Mouse (Mus musculus) adrenal gland, adult 18-20 months (tissue): ENCODE data around the gene Gm47985. TPM values are rescaled to one million over a fixed set of nuclear protein-coding genes. Genes with fewer than 3 reads are reported as not detected.
"Not testable (repeated sequence)": the region's sequence is repeated elsewhere in the genome, so short reads cannot be mapped to it uniquely, and the experiment has no call there.

Experiments
- DNase-seq, 2 experiments: peaks; one replicate each; pipeline ENCODE4 v3.0.0; 2021 to 2022; ENCODE audit warnings: low spot score in 2 of 2
- long read RNA-seq, 2 experiments: library from polyadenylated mRNA; stranded (forward); transcript quantifications; one replicate each; pipeline ENCODE4 v2.0.0; 2021
- total RNA-seq, 2 experiments: library from RNA; stranded (reverse); gene quantifications; 1 replicate in 1 of 2; 2 replicates in 1 of 2; pipeline ENCODE4 v1.2.3; 2021

Gene Gm47985
- total RNA-seq: not detected
- long read RNA-seq, experiment 1: 0 reads
- long read RNA-seq, experiment 2: 0 reads

DNA sequence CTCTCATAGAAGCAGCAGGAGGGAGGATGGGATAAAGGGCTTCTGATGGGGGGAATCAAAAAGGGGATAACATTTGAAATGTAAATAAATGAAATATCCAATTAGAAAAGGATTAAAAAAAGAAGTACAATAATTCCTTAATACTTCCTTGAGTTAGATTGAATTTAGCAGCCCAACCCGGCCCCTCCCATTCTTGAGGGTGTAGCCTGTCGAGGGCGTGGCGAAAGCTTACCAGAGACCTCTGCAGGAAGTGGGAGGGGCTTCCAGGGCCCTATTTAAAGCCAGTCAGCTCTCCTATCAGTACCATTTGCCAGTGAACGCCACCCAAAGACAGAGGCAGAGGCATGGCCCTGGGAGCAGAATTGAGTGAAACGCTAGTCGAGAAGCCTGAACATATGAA lies at the start of gene Gm47985:
Gm47985 (plus strand) TSS at position 272 of the 400 bp plus-strand sequence.
- DNase-seq: not testable (repeated sequence)

DNA sequence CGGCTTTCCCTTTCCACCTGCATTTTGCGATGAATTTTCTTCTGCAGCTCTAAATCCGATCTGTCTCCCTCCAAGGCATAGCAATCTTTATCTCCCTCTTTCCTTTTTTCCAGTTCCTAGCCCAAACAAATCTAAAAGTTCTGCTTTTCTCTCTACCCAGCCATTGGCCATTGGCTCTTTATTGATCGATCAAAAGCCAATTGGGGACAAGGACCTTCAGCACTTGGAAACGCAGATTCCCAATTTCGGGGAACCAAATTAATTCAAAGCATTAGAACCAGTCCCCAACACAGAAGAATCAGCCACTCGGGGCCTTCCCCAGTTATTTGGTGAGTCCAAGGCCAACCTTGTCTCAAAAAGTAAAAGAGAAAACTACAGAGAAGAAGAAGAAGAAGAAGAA lies 49.7 kb upstream of the Gm47985 start:
- DNase-seq: no peak

DNA sequence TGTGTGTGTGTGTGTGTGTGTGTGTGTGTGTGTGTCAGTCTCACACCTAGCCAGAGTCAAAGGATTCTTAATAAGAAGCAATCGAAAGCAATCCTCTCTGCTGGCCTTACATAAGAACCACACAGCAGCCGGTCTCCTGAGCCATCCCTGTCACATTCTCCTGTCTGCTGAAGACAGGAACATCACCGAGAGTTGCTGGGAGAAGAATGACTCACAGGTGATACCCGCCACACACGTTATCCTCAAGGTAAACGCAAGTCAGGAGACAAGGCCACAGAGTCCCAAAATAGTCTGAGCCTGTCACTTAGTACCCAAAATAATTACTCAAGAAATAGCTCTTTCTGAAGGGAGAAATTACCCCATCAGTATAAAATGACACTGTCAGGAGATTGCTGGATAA lies 43.9 kb upstream of the Gm47985 start:
- no peak for DNase-seq

DNA sequence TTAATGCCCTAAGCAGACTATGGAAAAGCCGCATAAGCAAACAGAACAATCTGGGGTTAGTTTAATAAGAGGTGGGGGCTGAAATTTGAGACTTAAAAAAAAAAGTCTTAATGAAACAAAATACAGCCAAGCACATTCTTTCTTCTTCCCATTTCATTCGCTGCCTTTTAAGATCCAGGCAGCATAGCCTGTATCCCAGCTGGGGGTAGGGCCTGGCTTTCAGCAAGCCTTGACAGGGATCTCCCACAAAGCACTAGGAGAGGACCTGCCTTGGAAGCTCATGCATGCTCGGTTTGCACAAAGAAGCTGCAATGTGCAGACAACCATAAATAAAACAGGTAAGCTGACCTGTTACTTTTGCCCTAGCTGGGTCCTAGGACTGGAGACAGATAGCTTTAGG lies 41.4 kb upstream of the Gm47985 start:
- DNase-seq: no peak

DNA sequence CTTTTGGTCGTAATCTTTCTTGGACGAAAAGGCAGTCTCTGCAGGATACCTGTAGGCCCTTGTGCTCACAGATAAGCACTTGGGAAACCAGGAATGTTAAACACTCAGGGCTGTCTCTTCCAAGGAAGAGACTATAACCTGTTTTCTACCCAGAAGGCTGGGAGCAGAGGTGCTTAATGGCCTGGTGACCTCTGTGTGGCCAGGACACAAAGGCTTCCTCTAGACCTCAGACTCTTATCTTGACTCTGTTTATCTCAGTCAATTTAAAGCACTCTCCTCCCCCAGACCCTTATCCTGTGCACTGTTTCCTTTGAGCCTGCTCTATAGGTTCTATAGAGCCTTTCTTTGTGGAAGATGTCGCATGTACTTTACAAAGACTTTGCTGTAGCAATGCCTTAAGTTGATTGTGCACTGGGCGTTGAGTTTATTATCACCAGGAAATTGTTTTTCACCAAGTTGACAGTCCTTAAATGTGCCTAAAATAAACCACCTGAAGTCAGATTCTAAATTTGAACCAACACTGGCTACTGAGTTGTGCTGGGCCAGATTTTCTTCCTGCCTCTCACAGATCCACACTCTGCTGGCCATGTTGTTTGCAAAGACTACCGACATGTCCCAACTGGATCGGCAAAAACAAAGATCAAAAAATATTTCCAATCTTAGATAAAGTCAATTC lies 37.7 kb upstream of the Gm47985 start:
- DNase-seq: no peak

DNA sequence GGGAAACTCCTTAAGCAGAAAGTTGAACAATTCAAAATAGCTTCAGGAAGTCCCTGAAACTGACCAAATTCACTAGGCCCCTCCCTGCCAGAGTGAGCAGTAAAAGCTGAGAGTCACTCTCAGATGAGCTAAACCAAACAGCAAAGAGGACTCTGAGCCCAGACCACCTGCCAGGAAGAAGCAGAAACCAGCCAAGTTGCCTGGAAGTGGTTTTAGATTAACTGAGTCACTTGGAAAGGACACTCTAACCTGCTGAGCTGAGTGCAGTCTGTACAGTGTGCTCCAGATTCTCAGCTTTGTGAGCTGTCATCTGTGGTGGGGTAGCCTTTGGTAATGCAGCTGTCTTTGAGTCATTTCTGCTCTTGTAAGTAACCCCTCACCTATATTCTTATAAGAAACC lies 34.5 kb upstream of the Gm47985 start:
- no peak for DNase-seq

DNA sequence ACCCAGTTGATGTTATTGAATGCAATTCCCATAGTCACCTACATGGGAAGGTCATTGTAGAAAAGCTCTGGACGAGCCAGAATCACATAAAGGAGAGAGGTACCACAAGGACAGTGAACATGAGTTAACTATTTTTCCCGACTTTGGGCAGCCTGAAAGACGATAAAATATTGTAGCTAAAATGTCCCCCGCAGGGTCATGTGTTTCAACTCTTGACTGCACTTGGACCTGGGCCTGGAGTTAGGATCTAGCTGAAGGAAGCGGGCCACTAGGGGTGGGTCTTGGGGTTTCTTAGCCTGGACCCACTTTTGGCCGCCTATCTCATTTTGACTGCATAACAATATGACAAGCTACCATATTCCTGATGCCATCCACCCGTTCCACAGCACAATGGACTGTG lies 32.1 kb upstream of the Gm47985 start:
- no peak for DNase-seq

DNA sequence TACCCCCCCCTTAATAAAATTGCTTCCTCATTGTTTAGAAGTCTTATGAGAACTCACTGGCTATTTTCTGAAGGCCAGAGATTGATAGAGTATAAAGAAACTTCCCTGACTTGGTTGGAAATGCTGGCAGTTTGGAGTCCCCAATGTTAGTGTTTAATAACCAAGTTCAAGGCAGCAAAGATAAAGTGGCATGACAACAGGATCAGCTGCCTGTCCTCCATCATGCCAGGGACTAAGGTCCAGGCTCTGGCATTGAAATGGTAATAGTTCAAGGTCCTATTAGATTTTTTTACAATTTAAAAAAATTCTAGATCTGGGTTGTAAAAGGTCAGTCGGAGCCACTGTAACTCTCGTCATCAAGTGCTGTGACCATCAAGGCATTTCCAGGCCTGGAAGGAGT lies 31.2 kb upstream of the Gm47985 start:
- no peak for DNase-seq

DNA sequence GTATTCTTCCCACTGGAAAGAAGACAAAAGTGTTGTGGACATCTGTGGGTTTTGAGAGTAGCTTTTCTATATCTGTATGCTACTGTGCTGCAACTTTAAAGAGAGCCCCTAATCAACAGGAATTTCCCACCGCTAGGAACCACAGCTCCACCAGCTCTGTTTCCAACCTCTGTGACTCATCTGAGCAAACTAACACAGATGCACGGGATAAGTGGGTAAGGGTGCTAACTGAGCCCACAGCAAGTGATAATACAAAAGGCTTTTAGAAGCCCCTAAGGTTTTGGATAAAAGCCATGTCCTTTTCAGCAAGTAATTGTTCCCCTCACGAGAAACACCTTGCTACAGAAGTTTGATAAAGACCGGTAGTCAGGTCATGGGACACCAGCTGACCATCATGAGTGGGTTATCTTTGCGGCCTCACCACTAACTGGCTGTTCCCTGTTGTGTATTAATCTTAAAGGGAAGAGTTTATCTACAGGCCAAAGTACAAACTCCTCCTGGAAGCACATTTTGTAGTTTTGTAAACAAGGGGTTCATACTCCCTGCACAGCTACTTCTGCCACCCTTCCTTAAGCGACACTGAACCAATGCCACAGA lies 29.2 kb upstream of the Gm47985 start:
- no peak for DNase-seq

DNA sequence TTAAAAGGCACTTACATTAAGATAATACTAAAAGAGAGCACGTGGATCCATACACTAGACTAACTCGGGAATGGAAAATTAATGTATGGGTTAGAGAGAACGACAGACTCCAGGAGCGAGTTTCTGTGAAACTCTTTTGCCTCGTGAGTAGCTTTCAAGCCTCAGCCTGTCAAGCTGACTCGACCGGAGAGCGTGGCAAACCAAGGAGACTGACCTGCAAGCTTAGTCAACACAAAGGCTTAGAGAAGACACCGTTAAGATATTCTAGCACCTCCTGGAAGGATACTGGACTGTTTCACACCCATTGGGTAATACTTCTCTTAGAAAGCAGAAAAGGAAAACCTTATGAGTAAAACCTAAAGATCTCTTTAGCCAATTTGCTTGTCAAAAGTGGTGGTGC lies 28.2 kb upstream of the Gm47985 start:
- DNase-seq: not testable (repeated sequence)

DNA sequence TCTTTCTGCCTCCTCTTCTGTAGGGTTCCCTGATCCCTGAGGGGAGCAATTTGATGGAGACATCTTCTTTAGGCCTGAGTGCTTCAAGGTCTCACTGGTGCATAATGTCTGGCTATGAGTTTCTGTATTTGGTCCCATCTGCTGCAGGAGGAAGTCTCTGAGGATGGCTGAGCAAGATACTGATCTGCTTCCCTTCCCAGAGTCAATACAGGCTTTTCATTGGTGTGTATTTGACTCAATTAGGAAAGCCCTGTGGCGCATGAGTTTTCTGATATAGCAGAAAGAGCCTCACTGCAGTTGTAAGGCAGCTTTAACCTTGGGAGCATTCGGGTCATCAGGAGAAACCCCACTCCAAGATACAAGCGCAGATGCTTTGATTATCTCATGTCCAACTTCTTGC lies 26.2 kb upstream of the Gm47985 start:
- no peak for DNase-seq

DNA sequence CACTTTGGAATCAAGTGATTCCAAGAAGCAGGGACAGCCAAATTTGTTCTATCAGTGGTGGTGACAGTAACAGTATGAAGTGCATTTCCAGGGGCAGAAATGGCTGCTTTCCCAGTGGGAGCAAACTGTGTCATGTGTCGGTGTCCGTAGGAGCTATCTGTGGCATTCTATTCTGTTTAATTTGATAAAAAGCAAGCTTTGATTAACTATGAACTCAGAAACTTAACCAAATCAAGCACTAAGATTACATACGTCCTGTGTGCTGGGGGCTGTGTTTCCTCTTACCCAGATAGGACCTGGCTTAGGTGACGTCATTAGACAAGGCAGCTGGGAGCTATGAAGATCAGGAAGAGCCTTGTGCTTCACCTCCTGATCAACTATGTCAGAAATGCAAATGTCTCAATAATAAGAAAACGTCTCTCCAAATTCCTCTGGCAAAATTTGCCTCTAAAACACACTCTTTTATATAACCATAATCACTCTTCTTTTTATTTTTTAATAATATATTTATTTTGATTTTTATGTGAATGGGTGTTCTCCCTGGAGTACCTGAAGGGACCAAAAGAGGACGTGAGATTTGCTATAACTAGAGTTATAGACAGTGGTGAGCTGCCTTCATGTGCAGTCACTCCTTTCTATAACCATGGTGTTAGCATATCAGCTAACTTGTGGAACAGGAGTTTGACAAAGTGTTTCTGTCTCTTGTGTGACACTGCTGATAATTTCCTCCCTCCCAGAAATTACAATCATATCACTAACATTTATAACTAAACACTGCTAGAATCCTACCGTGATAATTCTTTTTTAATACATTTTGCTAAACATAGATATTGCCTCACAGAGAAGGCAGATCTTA lies 25.3 kb upstream of the Gm47985 start:
- no peak for DNase-seq

DNA sequence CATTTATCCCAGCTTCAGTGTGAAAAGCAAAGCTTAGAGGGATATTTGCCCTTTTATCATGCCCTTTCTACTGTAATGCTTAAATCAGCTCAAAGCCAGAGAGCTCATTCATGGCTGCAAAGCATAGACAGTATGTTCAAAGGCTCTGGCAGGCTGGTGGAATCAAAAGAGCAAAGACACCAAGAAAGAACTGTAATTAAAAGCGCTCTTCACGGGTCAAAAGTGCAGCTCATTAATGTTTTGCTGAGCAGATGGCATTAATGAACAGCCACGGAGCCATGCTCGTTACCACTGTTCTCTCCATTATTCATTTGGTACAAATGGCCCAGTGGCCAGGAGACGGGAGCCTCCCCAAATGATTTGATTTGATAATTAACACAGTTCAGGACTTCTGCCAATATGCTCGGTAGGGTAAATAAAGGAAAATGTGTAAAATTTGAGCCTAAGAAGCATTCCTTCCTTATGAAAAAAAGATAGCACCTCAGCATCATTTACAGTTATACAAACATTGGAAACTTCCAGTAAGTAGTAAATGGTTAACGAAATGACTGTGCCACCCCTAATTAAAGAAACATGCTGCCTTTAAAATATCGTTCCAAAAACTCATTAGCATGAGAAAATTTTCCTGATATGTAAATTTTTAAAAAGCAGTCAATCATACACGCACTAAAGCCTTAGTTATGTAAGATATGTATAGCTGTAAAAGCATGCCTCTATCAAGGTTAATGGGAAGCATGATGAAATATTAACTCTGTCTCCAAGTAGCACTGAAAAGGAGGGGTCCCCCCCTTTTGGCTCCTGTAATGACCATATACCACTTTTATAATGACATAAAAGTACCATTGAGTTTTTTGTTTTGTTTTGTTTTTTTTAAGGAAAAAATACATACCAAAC lies 24.1 kb upstream of the Gm47985 start:
- no peak for DNase-seq

DNA sequence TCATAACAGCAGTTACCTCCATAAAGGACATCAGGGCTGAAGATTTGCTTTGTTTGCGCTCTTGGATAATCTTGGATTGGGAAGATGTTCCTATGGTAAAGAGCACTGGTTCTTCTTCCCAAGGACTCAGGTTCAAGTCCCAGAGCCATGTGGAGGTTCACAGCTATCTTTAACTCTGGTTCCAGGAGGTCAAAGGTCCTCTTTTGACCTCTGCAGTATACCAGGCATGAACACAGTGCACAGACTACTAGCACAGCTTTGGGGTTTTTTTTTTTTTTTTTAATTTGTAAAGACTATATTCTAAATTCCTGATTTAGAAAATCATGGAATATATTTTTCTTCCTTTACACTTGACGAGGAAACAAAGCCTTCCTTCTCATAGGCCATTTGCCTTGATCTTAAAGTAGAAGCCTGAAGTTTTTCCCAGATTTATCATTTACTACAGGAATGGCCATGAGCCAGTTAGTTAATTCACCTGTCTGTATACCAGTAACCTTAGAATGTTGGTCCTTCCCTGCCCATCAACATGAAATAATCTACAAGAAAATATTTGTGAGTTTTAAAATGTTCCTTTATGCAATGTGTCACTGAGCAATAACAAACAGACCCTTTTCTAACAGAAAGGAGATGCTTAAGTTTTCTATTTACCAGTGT lies 23.4 kb upstream of the Gm47985 start:
- DNase-seq: no peak

DNA sequence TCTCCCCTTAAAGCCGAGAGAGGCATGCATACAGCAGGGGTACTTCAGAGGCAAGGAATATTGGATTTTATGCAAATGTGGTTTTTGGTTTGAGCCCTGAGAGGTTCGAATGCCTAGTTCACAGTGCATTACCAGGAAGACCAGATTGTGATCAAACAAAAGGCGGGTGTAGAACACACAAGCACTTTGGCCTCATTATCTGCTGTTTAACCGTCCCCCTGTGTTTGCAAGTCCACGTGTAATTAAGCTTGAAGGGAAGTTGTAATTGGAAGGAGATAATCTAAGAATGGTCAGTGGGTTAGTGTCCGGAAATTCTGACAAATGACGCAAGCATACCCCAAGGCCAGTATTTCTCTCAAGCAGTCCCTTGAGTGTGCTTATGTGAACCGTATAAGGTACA lies 16.3 kb upstream of the Gm47985 start:
- no peak for DNase-seq

DNA sequence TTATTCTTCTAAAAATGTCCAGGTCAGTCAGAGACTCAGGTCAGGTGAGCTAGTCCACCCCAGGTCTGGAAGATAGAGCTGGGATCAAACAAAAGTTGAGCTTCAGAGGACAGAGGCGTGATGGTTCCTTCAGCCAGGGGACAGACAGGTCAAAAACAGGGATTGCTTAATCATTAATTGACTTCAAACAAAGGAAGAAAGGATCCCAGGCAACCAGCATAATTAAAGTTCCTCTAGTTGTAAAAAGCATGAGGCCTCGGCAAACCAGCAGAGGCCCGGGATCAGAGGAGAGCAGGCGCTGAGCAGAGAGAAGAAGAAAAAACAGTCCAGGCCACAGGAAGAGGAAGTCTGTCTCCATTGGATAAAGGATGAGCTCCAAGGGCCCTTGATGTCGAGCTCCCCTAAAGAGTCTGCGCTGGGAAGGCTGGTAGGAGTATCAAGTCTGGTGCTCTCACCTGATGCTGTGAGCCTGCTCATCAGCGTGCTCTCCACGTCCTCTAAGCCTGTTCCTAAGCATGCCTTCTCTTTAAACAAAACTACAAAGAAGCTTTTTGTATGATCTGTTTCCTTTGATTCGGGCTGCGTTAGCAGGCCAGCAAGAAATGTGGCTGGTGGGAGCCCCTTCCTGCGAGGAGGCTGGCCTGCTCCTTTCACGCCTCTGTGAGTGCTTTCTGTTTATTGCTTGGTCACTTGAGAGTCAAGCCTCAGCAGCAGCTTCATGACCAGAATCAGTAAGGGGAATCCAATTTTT lies 14.9 kb upstream of the Gm47985 start:
- no peak for DNase-seq

DNA sequence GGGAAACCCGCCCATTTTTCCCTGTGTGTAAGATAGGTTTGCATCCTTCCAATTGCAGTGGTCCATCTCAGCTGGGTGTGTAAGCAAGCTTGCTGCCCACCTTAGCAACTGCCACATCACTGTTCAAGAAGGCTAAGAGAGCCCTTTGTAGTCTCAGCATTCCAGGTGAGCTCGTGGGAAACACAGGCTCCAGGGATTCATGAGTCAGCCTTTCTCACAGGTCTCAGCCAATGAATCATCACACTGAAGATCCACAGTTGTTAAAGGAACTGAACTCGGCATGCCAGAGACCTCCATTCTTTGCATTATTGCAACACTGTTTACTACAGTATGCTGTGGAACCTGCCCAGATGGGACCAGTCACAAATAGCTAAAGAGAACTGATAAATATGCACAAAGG lies 13.7 kb upstream of the Gm47985 start:
- DNase-seq: no peak

DNA sequence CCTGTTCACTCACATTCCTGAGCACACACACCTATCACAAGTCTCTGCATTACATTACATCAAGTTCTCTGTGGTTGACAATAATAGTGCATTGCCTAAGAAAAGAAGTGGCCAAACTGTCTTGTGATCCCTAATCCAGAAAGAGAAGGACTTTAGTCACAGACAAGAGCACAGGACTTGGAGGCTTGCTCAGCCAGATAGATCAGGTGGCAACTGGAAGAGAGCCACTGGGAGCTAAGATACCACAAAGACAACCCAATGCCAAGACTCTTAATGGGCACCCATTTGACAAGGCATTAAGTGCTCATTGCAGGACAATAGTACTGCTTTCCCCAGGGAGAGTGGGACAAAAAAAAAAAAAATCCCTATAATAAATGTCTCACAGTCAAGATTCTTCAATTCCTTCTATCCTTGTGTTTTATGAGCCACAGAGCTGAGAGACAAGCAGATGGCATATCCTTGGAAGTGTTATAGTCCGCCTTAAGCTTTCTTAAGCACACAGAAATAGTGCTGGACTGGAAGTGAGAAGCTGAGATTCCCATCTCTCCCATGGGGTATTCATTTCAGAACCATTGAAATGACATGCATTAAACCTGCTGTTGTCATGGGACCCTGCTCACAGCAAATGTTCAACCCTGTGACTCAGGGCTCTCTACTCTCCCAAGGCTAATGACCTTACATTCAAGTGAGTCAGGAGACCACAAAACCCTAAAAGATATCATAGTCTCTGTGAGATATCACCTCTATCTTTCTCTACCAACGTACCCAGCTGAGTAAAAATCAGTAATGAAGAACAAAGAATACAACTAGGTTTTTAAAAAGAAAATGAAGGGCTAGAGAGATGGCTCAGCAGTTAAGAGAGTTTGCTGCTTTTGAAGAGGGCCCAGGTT lies 10.5 kb upstream of the Gm47985 start:
- no peak for DNase-seq
